Mouse (Mus musculus) retina, adult 2 months (tissue): ENCODE data around the gene Anxa6.

Experiments
- DNase-seq: peaks from one replicate; pipeline ENCODE4 v3.0.0-alpha.2; 2012; ENCODE audit warnings: low read depth, low spot score

Gene Anxa6

GRCm38 (mm10) chr11:54998284-54998683, 35.0 kb downstream of the Anxa6 start:
- DNase-seq = no peak

- no peak for DNase-seq
Observed at GRCm38 (mm10) chr11:54996176-54996575, 37.1 kb downstream of the Anxa6 start.

- no peak for DNase-seq
Observed at GRCm38 (mm10) chr11:54989920-54990319, 43.3 kb downstream of the Anxa6 start.

- DNase-seq = no peak
Observed at GRCm38 (mm10) chr11:54988754-54989349, 44.4 kb downstream of the Anxa6 start.

GRCm38 (mm10) chr11:54987974-54988373, 45.3 kb downstream of the Anxa6 start:
- no peak for DNase-seq

- no peak for DNase-seq
Observed at GRCm38 (mm10) chr11:54985086-54985485, 48.2 kb downstream of the Anxa6 start.

- DNase-seq = no peak
Observed at GRCm38 (mm10) chr11:54984581-54984980, 48.7 kb downstream of the Anxa6 start.

- peak; percentile 65 for DNase-seq
Observed at GRCm38 (mm10) chr11:54984085-54984484, 49.2 kb downstream of the Anxa6 start.

- no peak for DNase-seq
Observed at GRCm38 (mm10) chr11:54982520-54982919, 50.7 kb downstream of the Anxa6 start.

- no peak for DNase-seq
Observed at GRCm38 (mm10) chr11:54981630-54982029, 51.6 kb downstream of the Anxa6 start.

- no peak for DNase-seq
Observed at GRCm38 (mm10) chr11:54977385-54977937, 55.8 kb downstream of the Anxa6 start.

- DNase-seq = no peak
Observed at GRCm38 (mm10) chr11:54976351-54976750, 56.9 kb downstream of the Anxa6 start.

GRCm38 (mm10) chr11:54975756-54976155, 57.5 kb downstream of the Anxa6 start:
- DNase-seq = no peak

- no peak for DNase-seq
Observed at GRCm38 (mm10) chr11:54975340-54975739, 57.9 kb downstream of the Anxa6 start.

- no peak for DNase-seq
Observed at GRCm38 (mm10) chr11:54974639-54975038, 58.6 kb downstream of the Anxa6 start.

GRCm38 (mm10) chr11:54973481-54974212, 59.6 kb downstream of the Anxa6 start:
- peak; percentile 30 for DNase-seq

GRCm38 (mm10) chr11:54972789-54973188, 60.5 kb downstream of the Anxa6 start:
- no peak for DNase-seq

GRCm38 (mm10) chr11:54972049-54972723, 61.1 kb downstream of the Anxa6 start:
- DNase-seq = no peak

GRCm38 (mm10) chr11:54971365-54972048, 61.7 kb downstream of the Anxa6 start:
- no peak for DNase-seq

- no peak for DNase-seq
Observed at GRCm38 (mm10) chr11:54965234-54965633, 68.0 kb downstream of the Anxa6 start.

GRCm38 (mm10) chr11:54962810-54963209, 70.4 kb downstream of the Anxa6 start, which contains the start of gene Tnip1:
TSS of gene Tnip1 (minus strand) at chr11:54962917.
- no peak for DNase-seq

- DNase-seq = no peak
Observed at GRCm38 (mm10) chr11:54961921-54962320, 71.3 kb downstream of the Anxa6 start.
